Mouse (Mus musculus): Measurements from ENCODE around the gene Ncor2. TPM values are rescaled to one million over a fixed set of nuclear protein-coding genes. Genes with fewer than 3 reads are reported as not detected.
A peak's percentile ranks its signal among the peaks of the same experiment; 100 is the strongest.

Ncor2 gene
- polyA plus RNA-seq, 1 experiment: 75.8 TPM

- DNase-seq: no peak
- TF ChIP-seq POLR2A (IDR thresholded peaks at IDR 0.05; ENCODE audit: control insufficient read depth, extremely low read depth, insufficient read depth, low read length, poor library complexity): no peak
- no peak for TF ChIP-seq CTCF (IDR thresholded peaks at IDR 0.05; ENCODE audit: borderline replicate concordance, control insufficient read depth, extremely low read depth, insufficient read depth, low read length, poor library complexity)
- no peaks in the 10 kb centered on the region for H3K27me3 ChIP-seq (ENCODE audit: control insufficient read depth, insufficient read depth, low read length)
- 68% methylated on average over 3 of the region's 3 CpGs for WGBS
- peaks cover 10% of the 10 kb centered on the region for H3K4me1 ChIP-seq (replicated peaks; ENCODE audit: control insufficient read depth, insufficient read depth, low read length)
- no peaks in the 10 kb centered on the region for H3K36me3 ChIP-seq (ENCODE audit: control insufficient read depth, insufficient read depth, low read length)
- no peak overlapping the region for H3K27ac ChIP-seq (ENCODE audit: control insufficient read depth, insufficient read depth, low read length)
- no peak overlapping the region for H3K4me3 ChIP-seq (ENCODE audit: control insufficient read depth, insufficient read depth, low read length)
Observed at GRCm38 (mm10) chr5:125195142-125195541, 16.1 kb upstream of the Ncor2 start.

GRCm38 (mm10) chr5:125193478-125194439 lies 14.7 kb upstream of the Ncor2 start:
- H3K4me3 ChIP-seq (ENCODE audit: control insufficient read depth, insufficient read depth, low read length): no peak overlapping the region
- H3K4me1 ChIP-seq (replicated peaks; ENCODE audit: control insufficient read depth, insufficient read depth, low read length): peaks cover 12% of the 10 kb centered on the region
- no peak overlapping the region for H3K27ac ChIP-seq (ENCODE audit: control insufficient read depth, insufficient read depth, low read length)
- DNase-seq: no peak
- no peak for TF ChIP-seq POLR2A (IDR thresholded peaks at IDR 0.05; ENCODE audit: control insufficient read depth, extremely low read depth, insufficient read depth, low read length, poor library complexity)
- TF ChIP-seq CTCF (IDR thresholded peaks at IDR 0.05; ENCODE audit: borderline replicate concordance, control insufficient read depth, extremely low read depth, insufficient read depth, low read length, poor library complexity): no peak
- 89% methylated on average over 25 of the region's 25 CpGs for WGBS
- H3K36me3 ChIP-seq (ENCODE audit: control insufficient read depth, insufficient read depth, low read length): no peaks in the 10 kb centered on the region
- H3K27me3 ChIP-seq (ENCODE audit: control insufficient read depth, insufficient read depth, low read length): no peaks in the 10 kb centered on the region

- Histone ChIP-seq H3K36me3 (ENCODE audit: control insufficient read depth, insufficient read depth, low read length) (no peaks in the 10 kb centered on the region), H3K27ac (ENCODE audit: control insufficient read depth, insufficient read depth, low read length) (no peak overlapping the region), H3K4me1 (replicated peaks; ENCODE audit: control insufficient read depth, insufficient read depth, low read length) (peaks cover 6% of the 10 kb centered on the region; the same call in 1 of the 2 replicates), H3K4me3 (ENCODE audit: control insufficient read depth, insufficient read depth, low read length) (no peak overlapping the region), H3K27me3 (ENCODE audit: control insufficient read depth, insufficient read depth, low read length) (no peaks in the 10 kb centered on the region)
- no peak for TF ChIP-seq CTCF (IDR thresholded peaks at IDR 0.05; ENCODE audit: borderline replicate concordance, control insufficient read depth, extremely low read depth, insufficient read depth, low read length, poor library complexity)
- TF ChIP-seq POLR2A (IDR thresholded peaks at IDR 0.05; ENCODE audit: control insufficient read depth, extremely low read depth, insufficient read depth, low read length, poor library complexity): no peak
- DNase-seq: no peak
- 83% methylated on average over 9 of the region's 9 CpGs for WGBS
Observed at GRCm38 (mm10) chr5:125191608-125192007, 12.6 kb upstream of the Ncor2 start.

GRCm38 (mm10) chr5:125190105-125190813 lies 11.2 kb upstream of the Ncor2 start:
- no peaks in the 10 kb centered on the region for H3K36me3 ChIP-seq (ENCODE audit: control insufficient read depth, insufficient read depth, low read length)
- no peaks in the 10 kb centered on the region for H3K27me3 ChIP-seq (ENCODE audit: control insufficient read depth, insufficient read depth, low read length)
- H3K27ac ChIP-seq (ENCODE audit: control insufficient read depth, insufficient read depth, low read length): no peak overlapping the region
- H3K4me1 ChIP-seq (replicated peaks; ENCODE audit: control insufficient read depth, insufficient read depth, low read length): peaks cover 6% of the 10 kb centered on the region; the same call in 1 of the 2 replicates
- no peak for TF ChIP-seq CTCF (IDR thresholded peaks at IDR 0.05; ENCODE audit: borderline replicate concordance, control insufficient read depth, extremely low read depth, insufficient read depth, low read length, poor library complexity)
- TF ChIP-seq POLR2A (IDR thresholded peaks at IDR 0.05; ENCODE audit: control insufficient read depth, extremely low read depth, insufficient read depth, low read length, poor library complexity): no peak
- no peak for DNase-seq
- 94% methylated on average over 7 of the region's 7 CpGs for WGBS
- H3K4me3 ChIP-seq (ENCODE audit: control insufficient read depth, insufficient read depth, low read length): no peak overlapping the region

GRCm38 (mm10) chr5:125189625-125190024 lies 10.6 kb upstream of the Ncor2 start:
- 60% methylated on average over 11 of the region's 11 CpGs for WGBS
- TF ChIP-seq CTCF (IDR thresholded peaks at IDR 0.05; ENCODE audit: borderline replicate concordance, control insufficient read depth, extremely low read depth, insufficient read depth, low read length, poor library complexity) (peak; percentile 86), POLR2A (IDR thresholded peaks at IDR 0.05; ENCODE audit: control insufficient read depth, extremely low read depth, insufficient read depth, low read length, poor library complexity) (no peak)
- Histone ChIP-seq H3K27me3 (ENCODE audit: control insufficient read depth, insufficient read depth, low read length) (no peaks in the 10 kb centered on the region), H3K4me1 (replicated peaks; ENCODE audit: control insufficient read depth, insufficient read depth, low read length) (peaks cover 6% of the 10 kb centered on the region; the same call in 1 of the 2 replicates), H3K36me3 (ENCODE audit: control insufficient read depth, insufficient read depth, low read length) (no peaks in the 10 kb centered on the region), H3K27ac (ENCODE audit: control insufficient read depth, insufficient read depth, low read length) (no peak overlapping the region), H3K4me3 (ENCODE audit: control insufficient read depth, insufficient read depth, low read length) (no peak overlapping the region)
- peak; percentile 84 for DNase-seq

- H3K4me1 ChIP-seq (replicated peaks; ENCODE audit: control insufficient read depth, insufficient read depth, low read length): peaks cover 6% of the 10 kb centered on the region; the same call in 1 of the 2 replicates
- TF ChIP-seq POLR2A (IDR thresholded peaks at IDR 0.05; ENCODE audit: control insufficient read depth, extremely low read depth, insufficient read depth, low read length, poor library complexity): no peak
- TF ChIP-seq CTCF (IDR thresholded peaks at IDR 0.05; ENCODE audit: borderline replicate concordance, control insufficient read depth, extremely low read depth, insufficient read depth, low read length, poor library complexity): no peak
- no peak overlapping the region for H3K4me3 ChIP-seq (ENCODE audit: control insufficient read depth, insufficient read depth, low read length)
- no peaks in the 10 kb centered on the region for H3K36me3 ChIP-seq (ENCODE audit: control insufficient read depth, insufficient read depth, low read length)
- whole genome bisulfite sequencing: 46% methylated on average over 12 of the region's 12 CpGs
- no peak overlapping the region for H3K27ac ChIP-seq (ENCODE audit: control insufficient read depth, insufficient read depth, low read length)
- no peaks in the 10 kb centered on the region for H3K27me3 ChIP-seq (ENCODE audit: control insufficient read depth, insufficient read depth, low read length)
- no peak for DNase-seq
Observed at GRCm38 (mm10) chr5:125188812-125189598, 10.0 kb upstream of the Ncor2 start.

Measured in thymus, adult 2 months (tissue).